Mouse (Mus musculus) left cerebral cortex, adult 18-20 months (tissue): ENCODE data around the gene Exoc6b. TPM values are rescaled to one million over a fixed set of nuclear protein-coding genes. Genes with fewer than 3 reads are reported as not detected.
A peak's percentile ranks its signal among the peaks of the same experiment; 100 is the strongest.
"Not testable (repeated sequence)": the region's sequence is repeated elsewhere in the genome, so short reads cannot be mapped to it uniquely, and the experiment has no call there.

Source experiments
- DNase-seq, 2 experiments: peaks; one replicate each; pipeline ENCODE4 v3.0.0; 2021 to 2022; ENCODE audit warnings: low spot score in 2 of 2, mixed read lengths in 1 of 2
- long read RNA-seq, 2 experiments: library from polyadenylated mRNA; stranded (forward); transcript quantifications; one replicate each; pipeline ENCODE4 v2.0.0; 2021
- total RNA-seq, 2 experiments: library from RNA; stranded (reverse); gene quantifications; 2 replicates each; pipeline ENCODE4 v1.2.3; 2021

The Exoc6b gene
- 10 to 100 TPM; 73.7 to 81.5 TPM for total RNA-seq
- long read RNA-seq, experiment 1, full-length matches to known transcripts, result 10 of 26 reads
- long read RNA-seq, experiment 1, partial matches to known transcripts, result 3 of 26 reads
- long read RNA-seq, experiment 1, other reads (novel, unspliced or antisense), result 13 of 26 reads
- long read RNA-seq, experiment 2, full-length matches to known transcripts, result 7 of 18 reads
- long read RNA-seq, experiment 2, partial matches to known transcripts, result 3 of 18 reads
- long read RNA-seq, experiment 2, other reads (novel, unspliced or antisense), result 8 of 18 reads

DNA sequence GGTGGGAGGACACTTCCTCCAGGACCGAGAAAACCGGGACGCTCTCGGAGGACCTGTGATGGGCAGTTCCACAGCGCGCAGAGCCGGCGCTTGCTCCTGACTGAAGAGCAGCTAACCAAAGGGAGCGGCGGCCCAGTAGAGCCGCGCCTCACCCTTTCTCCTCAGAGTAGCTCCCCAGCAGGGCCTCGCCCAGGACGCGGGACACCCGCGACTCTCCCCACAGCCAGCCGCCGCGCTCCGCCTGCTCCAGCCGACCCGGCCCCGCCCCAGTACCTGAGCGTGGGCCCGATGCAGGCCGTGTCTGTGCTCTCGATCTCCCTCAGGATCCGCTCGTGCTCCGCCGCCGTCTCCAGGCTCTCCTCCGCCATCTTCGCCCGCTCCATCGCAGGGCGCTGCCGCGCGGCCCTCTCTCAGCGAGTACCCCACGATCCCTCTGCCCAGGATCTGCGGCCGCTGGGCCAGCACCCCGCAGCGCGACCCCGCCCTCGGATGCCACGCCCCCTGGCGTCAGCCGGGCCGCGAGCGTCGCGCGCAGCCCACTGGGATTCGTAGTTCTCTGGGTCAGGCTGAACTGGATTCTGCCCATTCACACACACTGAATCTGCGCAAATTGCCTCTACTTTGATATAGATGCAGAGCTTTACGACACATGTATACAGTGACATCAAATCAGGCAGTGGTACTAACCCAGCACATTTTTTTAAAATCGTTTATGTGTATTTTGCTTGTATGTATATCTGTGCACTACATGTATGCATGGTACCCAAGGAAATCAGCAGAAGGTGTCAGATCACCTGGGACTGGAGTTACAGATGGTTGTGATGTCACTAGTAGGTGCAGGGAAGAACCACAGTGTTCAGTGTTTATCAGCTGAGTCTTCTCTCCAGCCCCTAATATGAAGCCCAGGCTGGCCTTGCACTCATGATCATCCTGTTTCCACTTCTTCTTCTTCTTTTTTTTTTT lies at the start of gene Exoc6b:
Exoc6b (minus strand) TSS at position 491 of the 963 bp plus-strand sequence.
- peak; percentile 90 to 92 for DNase-seq

DNA sequence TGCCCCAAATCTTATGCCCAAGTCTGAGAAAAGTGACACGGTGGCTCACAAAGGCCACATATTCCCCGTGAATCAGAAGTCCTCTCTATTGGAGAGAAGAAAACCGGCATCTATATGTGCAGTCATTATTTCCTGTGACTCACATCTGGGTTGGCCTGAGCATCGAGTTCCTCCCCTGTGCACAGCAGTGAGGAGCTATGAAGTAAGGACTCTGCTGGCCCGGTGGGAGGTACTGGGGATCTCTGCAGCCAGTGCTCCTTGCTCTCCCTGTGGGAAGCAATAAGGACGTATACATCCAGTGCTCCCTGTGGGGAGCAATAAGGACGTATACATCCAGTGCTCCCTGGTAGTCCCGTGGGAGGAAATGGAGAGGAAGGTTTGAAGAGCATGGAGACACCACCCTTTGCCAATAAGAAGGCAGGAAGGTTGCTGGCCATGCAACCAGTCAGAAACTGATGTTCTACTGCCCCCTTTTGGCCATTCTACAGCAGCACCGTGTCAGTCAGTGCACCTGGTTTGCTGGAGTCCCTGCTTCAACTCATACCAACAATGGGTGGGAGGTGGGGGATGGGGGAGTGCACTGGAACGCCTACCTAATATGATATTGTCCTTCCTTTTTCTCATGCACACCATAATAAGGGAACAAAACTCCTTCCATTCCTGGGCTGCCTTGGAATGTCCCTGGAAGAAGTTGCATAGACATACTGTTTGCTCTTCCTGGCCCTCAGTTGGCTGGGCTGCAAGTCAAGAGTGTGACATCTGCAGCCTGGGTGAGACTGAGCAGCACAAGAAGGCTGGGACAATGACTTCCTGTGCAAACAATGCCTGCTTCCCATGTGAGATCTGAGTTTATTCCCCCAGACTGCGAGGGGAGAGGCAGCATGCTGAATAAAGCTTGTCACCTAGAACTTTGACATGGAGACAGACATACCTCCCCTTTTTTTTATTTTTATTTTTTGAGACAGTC lies 48.5 kb upstream of the Exoc6b start:
- DNase-seq, result peak; percentile 37 to 55

DNA sequence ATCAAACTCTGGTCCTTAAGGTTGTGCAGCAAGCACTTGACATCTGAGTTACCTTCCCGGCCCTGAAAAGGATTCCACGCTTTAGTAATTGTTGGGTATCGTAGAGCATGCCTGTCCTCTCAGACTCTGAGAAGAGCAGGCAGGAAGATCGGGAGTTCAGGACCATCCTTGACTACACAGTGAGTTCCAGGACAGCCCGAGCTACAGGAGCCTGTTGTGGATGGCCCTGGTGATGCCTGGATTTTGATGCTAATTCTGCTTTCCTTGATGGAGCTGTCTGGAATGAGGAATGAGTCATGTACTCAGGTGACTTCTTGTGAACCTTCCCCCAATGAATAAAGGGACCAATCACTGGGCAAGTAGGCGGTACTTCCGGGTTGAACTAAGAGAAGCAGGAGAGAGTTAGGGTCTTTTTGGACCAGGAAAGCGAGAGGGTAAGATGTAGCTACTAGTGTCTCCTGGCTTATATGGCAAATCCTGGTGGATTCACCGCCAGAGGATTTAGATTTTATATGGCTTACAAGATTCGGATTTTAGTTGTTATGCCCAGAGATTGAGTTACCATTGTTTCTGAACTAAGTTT lies 35.8 kb upstream of the Exoc6b start:
- DNase-seq, result no peak

DNA sequence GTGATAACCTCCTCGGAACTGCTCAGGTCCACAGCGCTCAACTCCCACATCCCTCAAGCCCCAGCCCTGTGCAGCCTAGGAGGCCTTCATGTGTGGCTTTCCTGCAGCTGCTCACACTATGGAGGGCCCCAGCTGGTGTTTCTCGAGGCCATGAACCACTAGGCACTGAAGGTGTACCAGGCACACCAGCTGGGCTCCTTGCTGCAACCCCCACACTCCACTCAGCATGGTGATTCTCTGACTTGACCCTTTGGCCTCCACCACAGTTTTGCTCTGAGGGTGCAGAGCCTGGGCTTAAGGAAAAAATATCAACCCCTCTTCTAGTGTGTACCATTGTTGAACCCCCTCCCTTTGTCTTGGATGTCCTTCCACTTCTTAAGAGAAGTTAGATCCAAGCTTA lies 34.0 kb upstream of the Exoc6b start:
- no peak for DNase-seq

DNA sequence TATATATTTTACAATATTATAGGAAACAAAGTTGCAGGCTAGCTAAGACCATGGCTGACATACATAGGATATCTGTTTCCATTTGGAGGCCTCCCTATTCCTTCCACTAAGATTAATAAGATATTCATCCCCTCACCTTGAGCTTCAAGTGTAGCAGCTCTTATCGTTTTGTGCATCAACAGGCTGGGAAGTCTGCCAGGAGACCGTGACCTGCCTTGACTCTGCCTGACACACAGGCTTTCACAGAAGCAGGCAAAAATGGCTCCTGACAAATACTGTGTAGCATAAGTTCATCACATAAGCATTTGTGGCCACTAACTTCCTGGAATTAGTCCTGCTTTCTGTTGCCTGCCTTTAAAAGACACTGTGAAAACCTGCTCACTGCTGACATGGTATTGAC lies 27.1 kb upstream of the Exoc6b start:
- no peak for DNase-seq

DNA sequence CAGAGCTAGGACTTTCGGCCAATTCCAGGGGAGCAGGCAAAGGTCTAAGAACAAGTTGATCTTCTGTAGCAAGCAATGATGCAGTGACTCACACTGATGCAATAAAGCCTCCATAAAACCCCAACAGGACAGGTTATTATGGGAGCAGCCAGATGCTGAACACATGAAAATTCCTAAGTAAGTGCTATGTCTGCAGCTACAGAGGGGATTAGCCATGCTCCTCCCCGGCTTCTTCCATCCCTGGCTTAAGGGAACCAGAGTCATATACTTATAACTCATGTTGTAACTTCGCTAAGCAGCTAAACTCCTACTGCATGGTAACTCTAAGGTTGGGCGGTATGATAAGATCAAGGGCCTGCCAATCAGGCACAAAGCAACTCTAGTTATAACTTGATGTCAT lies 18.1 kb upstream of the Exoc6b start:
- DNase-seq, result no peak

DNA sequence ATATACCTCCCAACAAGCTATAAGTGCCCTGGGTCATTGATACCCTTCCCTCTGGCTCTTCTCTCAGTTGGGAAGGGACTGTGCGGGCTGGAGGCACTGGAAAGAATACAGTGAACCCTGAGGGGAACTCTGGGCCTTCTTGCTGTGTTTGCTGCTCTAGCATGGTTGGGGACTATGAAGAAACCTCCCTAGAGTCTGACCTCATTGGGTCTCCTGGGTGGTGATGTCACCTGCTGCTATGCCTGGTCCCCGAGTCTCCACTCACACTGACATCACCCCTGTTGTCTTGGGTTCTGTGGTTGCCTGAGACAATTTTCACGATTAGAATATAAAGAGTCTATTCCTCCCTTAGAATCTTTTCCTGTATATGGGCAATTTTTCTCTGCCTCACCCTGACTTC lies 17.3 kb upstream of the Exoc6b start:
- no peak for DNase-seq

DNA sequence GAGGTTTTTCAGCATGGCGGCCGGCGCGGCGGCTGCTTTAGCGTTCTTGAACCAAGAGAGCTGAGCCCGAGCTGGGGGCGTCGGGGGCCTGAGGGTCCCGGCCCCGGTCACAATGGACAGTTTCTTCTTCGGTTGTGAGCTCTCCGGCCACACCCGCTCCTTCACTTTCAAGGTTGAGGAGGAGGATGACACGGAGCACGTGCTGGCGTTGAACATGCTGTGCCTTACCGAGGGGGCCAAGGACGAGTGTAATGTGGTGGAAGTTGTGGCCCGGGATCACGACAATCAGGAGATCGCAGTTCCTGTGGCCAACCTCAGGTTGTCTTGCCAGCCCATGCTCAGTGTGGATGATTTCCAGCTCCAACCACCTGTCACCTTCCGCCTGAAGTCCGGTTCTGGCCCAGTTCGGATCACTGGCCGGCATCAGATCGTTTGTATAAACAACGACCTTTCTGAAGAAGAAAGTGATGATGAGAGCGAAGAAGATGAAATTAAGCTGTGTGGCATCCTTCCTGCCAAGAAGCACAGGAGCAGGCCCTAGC lies 6.9 kb upstream of the Exoc6b start:
- DNase-seq, result not testable (repeated sequence)

DNA sequence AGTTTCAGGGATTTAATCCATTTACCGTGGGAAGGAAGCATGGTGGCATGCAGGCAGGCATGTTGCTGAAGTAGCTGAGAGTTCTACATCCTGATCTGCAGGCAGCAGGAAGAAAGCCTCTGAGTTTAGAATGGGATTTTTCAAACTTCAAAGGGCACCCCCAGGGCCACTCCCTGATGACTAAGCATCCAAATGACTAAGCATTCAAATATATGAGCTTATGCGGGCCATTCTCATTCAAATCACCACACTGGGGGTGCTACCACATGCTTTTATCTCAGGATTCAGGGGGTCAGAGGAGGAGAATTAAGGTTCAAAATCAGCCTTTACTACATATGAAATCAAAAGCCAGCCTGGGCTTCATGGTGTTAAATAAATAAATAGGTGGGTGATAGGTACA lies 5.7 kb upstream of the Exoc6b start:
- no peak for DNase-seq

DNA sequence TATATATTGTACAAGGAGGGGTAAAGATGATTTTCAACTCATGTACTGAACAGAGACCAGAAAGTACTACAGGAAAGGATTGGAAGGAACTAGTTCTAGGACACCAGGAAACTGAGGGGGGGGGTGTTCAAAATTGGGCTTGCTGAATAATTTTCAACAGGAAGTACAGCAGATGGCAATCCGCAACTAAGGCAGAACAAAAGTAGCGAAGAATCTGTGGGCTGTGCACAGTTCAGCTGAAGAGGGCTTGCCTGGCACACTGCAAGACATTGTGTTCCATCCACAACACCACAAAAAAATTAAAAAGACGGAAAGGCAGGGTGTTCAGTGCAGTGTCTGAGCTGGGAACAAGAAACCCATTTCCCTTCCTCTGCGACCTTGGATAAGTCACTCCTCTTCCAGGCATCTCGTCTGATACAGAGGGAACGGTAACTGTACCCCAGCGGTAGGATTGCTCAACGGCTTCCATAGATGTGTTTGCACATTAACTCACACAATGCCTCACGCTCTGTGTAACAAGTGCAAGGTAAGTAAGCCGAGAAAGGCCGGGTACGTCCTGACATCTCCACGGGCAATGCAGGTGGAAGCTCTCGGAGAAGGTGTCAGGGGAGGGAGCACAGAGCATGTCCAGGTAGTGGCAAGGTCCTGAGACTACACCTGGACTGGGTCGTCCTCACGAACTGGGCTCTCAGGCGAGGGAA lies 841 bp downstream of the Exoc6b start:
- DNase-seq, result peak; percentile 22 to 40

DNA sequence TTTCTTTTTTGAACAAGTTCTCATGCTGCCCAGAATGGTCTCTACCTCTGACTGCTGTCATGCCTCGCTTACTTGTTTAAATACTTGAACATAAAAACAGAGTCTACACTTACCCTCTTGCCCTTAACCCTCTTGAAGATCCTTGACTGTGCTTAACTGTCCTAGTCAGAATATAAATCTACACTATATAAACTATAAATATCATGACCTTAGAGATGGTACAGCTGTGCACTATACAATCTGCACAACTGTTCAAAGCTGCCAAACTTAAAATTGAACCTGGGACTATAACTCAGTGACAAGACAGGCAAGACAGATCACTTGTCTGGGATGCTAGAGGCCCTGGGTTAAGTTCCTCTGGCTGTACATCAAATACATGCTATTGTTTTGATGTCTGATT lies 11.7 kb downstream of the Exoc6b start:
- DNase-seq, result no peak

DNA sequence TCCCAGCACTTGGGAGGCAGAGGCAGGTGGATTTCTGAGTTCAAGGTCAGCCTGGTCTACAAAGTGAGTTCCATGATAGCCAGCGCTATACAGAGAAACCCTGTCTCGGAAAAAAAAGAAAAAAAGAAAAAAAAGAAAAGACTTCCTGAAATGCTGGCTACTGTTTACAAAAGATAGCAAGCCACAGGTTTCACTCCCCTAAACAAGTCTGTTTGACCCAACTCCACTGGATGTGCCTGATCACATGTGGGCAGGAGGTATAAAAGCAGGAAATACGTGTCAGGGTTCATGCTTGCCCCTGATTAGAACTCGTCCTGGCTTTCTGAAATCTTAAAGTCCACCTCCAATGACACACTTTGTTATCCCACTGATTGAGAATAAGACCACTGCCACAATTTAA lies 18.2 kb downstream of the Exoc6b start:
- DNase-seq, result no peak

DNA sequence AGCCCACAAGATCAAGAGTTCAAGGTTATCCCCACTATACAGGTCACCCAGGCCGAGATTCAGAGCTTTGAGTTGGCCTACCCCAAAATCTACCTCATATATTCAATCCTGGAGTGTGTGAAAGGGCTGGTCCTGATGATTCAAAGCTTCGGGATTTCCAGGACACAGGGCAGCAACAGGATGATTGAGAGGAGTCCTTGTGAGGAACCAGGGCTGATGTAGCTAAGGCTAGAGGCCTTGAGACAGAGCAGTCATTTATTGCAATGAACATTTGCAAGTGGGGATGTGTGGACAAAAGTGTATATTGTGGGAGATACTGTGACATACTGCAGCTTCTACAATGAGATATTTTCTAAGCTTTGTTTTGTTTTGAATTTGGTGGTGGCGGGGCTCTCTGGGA lies 22.8 kb downstream of the Exoc6b start:
- no peak for DNase-seq

DNA sequence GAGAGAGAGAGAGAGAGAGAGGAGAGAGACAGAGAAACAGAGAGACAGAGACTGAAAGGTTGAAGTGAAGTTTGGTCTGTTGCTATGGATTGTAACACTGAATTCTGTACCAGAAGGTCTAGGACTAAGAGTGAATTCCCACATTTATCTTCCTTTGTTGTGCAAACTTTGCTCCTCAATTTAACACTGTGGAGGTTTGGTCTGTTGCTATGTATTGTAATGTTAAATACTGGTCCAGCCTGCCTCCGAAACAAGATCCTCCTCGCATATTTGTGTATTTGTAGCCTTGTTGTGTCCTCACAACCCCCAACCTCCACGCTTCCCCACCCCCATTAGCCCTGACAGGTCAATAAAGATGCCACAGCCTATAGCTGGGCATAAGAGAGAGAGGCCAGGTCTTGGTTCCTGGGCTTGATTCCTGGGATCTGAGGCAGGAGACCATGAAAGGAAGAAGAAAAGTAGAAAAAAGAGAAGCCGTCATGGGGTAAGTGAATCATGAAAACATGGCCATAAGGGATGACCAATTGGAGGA lies 24.6 kb downstream of the Exoc6b start:
- no peak for DNase-seq

DNA sequence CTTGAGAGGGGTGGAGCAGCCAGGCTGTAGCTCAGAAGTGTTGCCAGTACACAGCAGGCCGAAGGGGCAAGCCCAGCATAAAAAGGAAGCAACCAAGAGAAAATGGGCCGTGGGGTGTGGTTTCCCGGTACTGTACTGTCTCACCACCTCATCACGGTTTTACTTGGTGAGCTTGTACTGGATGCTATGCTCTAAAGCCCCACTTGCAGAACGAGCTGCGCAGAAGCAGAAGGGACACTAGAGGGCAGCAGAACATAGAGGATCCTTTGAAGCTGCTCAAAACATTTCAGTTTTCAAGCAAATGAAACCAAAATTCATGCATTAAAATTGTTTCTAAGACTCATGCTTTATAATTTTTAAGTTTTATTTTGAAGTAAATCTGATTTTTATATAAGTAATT lies 31.6 kb downstream of the Exoc6b start:
- peak; percentile 63 to 73 for DNase-seq

DNA sequence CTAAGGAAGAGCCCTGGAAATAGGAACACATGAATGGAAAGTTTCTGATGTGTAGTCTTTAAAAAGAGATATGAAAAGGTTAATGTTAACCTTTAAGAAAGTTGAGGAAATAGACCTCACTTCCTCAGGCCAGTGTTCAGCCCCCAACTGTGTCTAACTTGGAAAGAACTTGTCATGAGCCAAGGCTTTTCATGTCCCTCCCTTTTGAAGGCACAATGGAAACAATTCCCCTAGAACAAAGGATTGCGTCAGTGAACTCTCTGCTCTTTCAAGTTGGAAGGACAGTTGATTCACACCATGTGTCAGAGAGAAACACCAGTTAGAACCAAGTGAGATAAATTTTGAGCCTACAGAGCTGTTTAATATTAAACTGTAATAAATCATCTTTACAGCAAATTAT lies 39.6 kb downstream of the Exoc6b start:
- no peak for DNase-seq

DNA sequence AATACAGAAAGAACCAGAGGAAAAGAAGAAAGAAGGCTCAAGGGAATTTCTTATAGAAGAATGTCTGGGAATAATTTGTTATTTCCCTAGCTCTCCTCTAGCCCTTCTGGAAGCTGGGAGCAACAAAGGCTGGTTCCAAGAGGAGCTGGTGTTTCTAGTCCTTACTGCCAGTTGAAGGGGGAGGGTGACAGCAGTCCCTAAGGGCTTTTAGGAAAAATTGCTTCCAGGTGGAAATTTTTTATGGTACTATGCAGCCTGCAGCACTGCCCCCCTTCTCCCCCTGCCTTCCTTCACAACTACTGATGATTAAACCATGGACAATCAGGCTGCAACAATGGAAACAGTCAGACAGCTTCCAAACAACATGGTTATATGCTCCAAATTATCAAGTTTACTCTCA lies 44.9 kb downstream of the Exoc6b start:
- DNase-seq, result no peak

DNA sequence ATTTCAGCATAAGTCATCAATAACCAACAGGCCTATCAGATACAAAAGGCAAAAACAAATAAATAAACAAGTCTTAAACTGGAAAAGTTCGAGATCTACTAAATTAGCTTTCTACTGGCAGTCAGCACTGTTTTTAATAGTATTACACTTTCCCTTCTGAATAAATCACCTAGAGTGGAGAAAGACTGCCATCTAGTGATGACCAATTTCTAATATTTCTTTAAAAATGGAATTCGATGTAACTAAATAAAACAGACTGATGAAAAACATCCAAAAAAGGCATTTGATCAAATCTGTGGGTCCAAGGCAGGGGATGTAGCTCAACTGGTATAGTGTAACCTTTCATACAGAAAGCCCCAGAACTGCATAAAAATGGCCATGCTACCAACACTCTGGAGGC lies 52.3 kb downstream of the Exoc6b start:
- no peak for DNase-seq

DNA sequence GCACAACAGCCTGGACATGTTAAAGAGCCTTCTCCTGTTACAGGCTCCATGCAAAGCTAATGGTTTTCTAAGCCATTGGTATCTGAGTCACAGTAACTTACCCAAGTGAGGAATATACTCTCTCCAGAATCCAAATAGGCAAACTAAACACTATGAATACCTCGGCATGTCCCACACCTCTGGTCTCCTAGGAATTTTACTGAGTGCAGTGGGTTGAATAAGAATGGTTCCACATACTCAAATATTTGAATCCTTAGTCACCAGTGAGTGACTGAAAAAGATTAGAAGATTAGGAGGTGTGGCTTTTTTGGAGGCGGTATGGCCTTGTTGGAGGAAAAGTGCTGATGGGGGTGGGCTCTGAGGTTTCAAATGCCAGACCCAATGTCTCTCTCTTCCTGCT lies 55.4 kb downstream of the Exoc6b start:
- DNase-seq, result no peak

DNA sequence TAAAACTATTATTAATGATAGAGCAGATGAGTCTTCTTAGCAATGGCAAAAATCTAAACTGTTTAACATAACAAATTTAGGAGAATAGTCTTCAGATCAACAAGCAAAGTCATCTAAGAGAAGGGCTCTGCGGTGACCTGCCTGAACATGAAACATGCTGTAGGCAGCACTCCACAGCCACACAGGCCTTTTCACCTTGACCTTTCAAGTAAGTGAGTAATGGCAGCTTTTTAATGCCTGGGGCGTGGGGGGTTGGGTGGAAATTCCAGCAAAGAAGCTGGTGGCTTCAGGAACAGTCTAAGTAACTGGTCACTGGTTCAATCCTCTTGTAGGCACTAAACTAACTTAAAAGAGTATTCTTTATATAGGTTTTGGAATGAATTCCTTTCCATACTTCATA lies 58.9 kb downstream of the Exoc6b start:
- no peak for DNase-seq
